Mouse (Mus musculus) kidney, postnatal 25 days (tissue): ENCODE measurements around the gene Eef2.
"Not testable (repeated sequence)": the region's sequence is repeated elsewhere in the genome, so short reads cannot be mapped to it uniquely, and the experiment has no call there.

Experiments
- DNase-seq, 2 experiments: peaks; one replicate each; pipeline ENCODE4 v3.0.0; 2021; ENCODE audit warnings: mixed read lengths in 2 of 2

The Eef2 gene

GRCm38 (mm10) chr10:81146296-81146695 is 30.1 kb upstream of the Eef2 start:
- no peak for DNase-seq

GRCm38 (mm10) chr10:81151261-81151660 is 25.2 kb upstream of the Eef2 start:
- no peak for DNase-seq

DNA sequence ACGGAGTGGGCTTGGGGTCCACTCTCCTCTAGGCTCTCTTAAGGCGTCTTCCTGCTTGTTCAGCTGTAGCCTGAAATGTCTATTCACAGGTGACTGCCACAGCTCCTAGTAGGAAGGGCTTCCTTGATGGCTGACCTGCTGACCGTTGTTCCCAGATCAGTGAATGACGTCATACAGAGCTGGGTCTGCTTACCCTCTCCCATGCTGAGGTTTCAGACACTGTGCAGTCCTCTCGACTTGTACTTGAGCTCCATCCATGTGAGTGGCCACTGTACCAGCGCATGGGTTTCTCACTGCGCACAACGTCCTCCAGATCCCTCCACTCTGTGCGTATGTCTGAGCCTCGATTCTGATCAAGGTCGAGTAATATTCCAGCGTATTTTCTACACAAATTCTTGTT is 23.8 kb upstream of the Eef2 start:
- DNase-seq, result no peak

DNA sequence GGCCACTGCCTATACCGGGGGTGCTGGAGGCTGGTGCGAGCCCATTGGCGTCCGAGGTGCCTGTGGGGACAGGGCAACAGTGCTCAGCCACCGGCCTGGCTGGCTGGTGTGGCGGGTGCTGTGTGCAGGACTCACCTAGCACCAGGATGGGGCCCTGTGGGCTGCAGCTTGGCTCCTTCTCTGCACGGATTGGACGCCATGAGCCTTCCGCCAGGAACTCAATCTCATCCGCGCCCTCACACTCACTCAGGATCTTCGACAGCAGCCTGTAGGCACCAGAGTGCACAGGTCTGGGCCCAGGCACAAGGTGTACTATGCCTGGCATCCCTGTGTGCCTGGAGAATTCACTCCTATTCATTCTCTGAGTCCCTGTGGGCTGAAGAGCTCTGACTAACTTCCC is 22.1 kb upstream of the Eef2 start:
- no peak for DNase-seq

GRCm38 (mm10) chr10:81154736-81155135 is 21.7 kb upstream of the Eef2 start:
- DNase-seq, result no peak

- DNase-seq, result peak; percentile 72 to 85
Observed at GRCm38 (mm10) chr10:81161602-81162317, 14.7 kb upstream of the Eef2 start.

DNA sequence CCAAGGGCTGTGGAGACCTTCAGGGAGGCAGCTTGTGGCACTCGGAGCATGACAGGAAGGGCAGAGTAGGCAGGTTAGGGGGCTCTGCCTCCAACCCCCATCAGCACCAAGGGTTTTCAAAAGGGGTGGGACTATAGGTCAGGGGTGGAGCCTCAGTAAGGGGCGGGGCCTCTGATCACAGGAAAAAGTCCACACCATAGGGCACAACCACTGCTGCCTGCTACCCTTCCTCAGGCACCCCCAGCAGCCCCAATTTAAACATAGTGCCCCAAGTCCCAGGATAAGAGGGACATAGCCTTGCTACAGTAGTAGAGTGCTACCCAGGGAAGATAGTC is 14.1 kb upstream of the Eef2 start:
- no peak for DNase-seq

- no peak for DNase-seq
Observed at GRCm38 (mm10) chr10:81165118-81165517, 11.3 kb upstream of the Eef2 start.

- DNase-seq, result peak; percentile 100
Observed at GRCm38 (mm10) chr10:81167200-81168086, 9.0 kb upstream of the Eef2 start, which contains the start of gene Pias4. Pias4 (minus strand) TSS chr10:81167923.

DNA sequence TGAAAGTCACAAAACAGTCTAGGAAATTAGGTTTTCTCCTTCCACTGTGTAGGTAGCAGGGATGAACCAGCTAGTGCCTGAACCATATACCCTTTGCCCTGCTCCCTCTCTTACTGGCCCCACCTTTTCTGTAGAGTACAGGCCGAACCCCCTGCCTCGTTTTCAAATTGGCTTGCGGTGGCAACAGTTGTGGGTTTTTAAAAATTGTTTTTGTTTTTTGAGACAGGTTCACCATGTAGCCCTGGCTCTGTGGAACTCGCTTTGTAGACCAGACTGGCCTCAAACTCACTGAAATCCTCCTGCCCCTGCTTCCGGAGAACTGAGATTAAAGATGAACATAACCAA is 8.4 kb upstream of the Eef2 start:
- DNase-seq, result no peak

GRCm38 (mm10) chr10:81168521-81169244 is 7.7 kb upstream of the Eef2 start:
- peak; percentile 93 to 95 for DNase-seq

DNA sequence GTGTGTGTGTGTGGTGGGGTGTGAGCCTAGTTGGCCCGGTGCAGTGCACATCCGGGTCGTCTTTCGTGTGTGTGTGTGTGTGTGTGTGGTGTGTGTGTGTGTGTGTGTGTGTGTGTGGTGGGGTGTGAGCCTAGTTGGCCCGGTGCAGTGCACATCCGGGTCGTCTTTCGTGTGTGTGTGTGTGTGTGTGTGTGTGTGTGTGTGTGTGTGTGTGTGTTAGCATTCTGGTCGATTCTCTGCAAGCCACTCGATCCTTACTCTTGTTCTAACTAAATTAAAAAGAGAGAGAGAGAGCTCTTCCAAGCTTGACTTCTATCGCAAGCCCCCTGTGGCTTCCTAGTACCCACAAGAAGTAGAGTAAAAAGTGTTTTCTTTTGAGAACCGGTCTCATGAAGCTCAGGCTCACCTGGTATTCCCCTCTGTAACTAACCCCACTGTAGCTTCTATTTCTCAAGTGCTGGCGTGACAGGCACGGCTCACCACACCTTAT is 7.0 kb upstream of the Eef2 start:
- peak; percentile 51 to 71 for DNase-seq

DNA sequence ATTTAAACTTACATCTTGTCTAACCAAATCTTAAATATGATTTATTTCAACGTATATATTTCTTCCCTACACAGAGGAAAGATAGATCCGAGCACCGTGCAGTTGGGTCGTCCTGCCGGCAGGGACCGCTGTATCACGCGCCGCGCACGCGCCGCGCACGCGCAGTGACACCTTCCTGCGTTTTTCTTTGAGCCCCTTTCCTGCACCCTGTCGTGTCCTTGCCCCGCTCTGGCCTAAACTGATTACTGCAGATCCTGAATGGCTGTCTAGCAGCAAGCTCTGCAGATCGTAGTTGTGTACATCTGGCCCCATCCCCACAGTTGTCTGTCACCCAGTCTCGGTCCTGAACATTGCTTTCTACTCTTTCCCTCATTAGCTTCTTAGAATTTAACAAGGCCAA is 3.3 kb upstream of the Eef2 start:
- DNase-seq, result peak; percentile 81 to 87

DNA sequence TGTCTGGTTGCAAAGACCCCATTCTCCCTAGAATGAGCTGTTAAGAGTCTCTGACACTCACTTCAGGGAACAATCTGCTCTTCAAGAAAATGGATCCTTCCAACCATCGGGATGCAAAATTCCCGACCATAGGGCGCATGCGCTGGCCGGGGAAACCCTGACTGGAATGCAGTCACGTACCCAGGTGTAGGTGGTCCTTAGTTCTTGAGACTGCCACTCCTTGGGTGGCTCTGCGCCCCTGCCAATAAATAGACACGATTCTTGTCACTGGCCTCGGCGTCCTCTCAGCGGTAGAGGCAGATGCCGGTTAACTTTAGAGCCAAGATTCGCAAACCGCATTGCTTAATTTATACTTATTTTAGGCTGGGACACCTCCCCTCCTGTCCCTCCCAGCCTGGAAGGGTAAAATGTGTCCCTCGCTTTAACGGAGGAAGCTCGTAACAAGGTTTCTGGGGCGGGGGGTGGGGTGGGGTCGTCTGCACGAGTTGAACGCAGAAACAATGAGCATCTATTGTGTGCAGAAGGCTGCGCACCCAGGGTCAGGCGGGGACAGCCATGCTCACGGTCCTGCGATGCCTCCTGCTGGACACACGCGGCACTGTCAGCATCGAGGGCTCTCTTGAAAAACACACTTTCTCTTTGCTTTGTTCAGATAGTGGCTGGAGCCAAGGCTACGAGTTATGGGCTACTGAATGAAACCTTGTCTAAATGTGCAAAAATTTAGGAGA is 1.6 kb upstream of the Eef2 start:
- peak; percentile 89 to 91 for DNase-seq

DNA sequence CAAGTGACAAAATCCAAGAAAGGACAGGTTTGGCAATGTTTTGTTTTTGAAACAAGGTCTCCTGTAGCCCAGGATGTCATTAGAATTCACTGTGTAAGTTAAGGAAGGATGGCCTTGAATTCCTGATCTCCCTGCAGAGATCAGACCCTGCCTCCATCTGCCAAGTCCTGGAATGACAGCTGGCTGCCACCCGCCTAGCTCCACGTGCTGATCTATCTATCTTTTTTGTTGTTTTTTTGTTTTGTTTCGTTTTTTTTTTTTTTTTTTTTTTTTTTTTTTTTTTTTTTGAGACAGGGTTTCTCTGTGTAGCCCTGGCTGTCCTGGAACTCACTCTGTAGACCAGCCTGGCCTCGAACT is 1.1 kb upstream of the Eef2 start:
- DNase-seq, result not testable (repeated sequence)

DNA sequence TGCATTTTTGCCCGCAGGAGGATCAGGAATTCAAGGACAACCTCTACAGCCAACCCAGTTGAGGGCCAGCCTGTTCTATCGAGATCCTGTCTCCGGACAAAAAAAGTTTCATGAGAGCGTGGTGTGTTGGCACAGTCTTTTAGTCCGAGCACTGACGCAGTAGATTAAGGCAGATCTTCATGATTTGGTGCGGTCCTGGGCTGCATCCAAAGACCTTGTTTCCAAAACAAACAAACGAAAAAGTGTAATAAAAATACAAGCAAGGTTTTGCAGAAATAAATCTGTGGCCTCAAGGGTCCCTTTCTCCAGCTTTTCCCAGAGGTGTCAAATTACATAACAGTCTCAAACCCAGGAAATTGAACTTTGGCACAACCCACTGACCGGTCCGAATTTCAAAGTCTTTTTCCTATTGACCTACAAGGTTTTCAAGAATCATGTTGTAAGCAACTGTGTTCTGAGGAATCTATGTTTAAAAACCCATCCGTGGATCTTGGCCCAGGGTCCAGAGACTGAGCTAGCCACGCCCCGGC is 430 bp upstream of the Eef2 start:
- DNase-seq, result peak in 1 of 2 experiments; percentile 64

DNA sequence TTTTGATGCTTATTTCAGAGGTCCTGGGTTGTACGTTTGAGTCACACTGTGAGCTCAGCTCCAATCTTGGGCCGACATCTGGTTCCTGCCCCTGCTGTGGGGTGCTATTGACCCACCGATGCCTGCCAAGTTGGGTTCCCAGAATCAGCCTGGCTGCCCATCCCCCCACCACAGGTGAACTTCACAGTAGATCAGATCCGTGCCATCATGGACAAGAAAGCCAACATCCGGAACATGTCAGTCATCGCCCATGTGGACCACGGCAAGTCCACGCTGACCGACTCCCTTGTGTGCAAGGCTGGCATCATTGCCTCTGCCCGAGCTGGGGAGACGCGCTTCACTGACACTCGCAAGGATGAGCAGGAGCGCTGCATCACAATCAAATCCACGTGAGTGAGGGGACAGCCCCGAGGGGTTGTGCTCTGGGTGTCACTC is 1.1 kb downstream of the Eef2 start:
- DNase-seq, result peak; percentile 65 to 76

GRCm38 (mm10) chr10:81177958-81178712 is 1.7 kb downstream of the Eef2 start:
- no peak for DNase-seq

DNA sequence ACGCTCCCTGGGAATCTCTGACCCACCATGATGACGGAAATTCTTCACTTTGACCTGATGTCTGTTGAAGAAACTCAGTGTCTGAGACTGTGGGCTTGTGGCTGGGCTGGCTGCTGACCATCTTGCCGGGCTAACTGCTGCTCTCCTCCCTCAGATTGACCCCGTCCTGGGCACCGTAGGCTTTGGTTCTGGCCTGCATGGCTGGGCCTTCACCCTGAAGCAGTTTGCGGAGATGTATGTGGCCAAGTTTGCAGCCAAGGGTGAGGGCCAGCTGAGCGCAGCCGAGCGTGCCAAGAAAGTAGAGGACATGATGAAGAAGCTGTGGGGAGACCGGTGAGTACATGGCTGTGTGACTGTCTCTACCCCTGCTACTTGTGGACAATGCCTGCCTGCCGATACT is 2.5 kb downstream of the Eef2 start:
- no peak for DNase-seq

DNA sequence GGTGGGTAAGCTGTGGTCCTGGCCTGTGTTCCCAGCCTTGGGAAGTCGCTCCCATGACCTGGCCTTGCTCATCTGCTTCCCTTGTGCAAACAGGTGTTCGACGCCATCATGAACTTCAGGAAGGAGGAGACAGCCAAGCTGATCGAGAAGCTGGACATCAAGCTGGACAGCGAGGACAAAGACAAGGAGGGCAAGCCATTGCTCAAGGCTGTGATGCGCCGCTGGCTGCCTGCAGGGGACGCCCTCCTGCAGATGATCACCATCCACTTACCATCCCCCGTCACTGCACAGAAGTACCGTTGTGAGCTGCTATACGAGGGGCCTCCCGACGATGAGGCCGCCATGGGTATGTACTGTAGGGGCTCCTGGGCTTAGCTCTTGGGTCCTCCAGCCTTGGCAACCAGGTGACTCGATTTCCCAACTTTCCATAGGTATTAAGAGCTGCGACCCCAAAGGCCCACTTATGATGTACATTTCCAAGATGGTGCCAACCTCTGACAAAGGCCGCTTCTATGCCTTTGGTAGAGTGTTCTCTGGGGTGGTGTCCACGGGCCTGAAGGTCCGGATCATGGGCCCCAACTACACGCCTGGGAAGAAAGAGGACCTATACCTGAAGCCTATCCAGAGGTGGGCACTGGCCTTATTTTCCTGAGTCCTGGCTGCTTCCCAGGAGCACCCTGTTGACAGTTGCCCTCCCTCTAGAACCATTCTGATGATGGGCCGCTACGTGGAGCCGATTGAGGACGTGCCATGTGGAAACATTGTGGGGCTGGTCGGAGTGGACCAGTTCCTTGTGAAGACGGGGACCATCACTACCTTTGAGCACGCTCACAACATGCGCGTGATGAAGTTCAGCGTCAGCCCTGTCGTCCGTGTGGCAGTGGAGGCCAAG is 3.3 kb downstream of the Eef2 start:
- no peak for DNase-seq

DNA sequence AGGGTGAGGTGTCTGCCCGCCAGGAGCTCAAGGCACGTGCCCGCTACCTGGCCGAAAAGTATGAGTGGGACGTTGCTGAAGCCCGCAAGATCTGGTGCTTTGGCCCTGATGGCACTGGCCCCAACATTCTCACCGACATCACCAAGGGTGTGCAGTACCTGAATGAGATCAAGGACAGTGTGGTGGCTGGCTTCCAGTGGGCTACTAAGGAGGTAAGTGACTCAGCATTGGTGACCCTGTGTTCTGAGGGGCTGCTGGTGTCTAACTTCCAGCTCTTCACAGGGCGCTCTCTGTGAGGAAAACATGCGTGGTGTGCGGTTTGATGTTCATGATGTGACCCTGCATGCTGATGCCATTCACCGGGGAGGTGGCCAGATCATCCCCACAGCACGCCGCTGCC is 4.5 kb downstream of the Eef2 start:
- no peak for DNase-seq
